Mouse (Mus musculus): Measurements from ENCODE around the gene 4933402D24Rik. TPM values are rescaled to one million over a fixed set of nuclear protein-coding genes. Genes with fewer than 3 reads are reported as not detected.
A peak's percentile ranks its signal among the peaks of the same experiment; 100 is the strongest.

4933402D24Rik gene
- polyA plus RNA-seq, 1 experiment from 2014 or later = 0.22 TPM

DNA sequence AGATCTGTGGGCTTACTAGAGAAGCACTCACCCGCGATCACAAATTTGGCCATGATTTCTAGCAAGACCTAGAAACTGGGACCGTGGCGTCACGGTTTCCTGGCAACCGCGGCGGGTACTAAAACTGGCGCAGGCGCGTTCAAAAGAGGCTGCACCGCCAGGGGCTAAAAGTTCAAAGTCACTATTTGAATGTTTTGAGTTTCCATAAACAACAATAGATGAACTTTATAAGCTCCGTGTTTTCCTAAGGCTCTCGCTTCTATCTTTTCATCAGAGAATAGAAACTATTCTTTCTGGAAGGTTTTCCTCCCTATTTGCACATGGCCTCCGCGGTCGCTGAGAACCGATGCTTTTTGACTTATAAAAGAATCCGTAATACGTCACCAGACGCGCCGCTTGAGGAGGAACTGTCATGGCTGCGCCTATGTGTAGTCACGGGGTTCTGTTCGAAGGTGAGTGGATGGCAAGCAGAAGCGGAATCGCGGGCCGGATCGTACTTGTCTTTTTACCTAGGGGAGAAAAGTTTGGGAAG is 38.8 kb downstream of the 4933402D24Rik start, which contains the start of the genes Mdh1b and Fastkd2:
Gene Mdh1b (minus strand): TSS at position 79 of the 532 bp plus-strand sequence.
Gene Fastkd2 (plus strand): TSS at position 375 of the 532 bp plus-strand sequence.
- Histone ChIP-seq H3K4me1 (peaks cover 10% of the 10 kb centered on the region; the same call in 1 of the 2 replicates), H3K27me3 (peaks cover 7% of the 10 kb centered on the region; the same call in 1 of the 2 replicates), H3K36me3 (no peaks in the 10 kb centered on the region), H3K9ac (peak within 1 kb of the TSS; percentile 52), H3K9me3 (no peaks in the 10 kb centered on the region), H3K4me3 (peak within 1 kb of the TSS; percentile 72), H3K27ac (no peak within 1 kb of the TSS), H3K4me2 (peak within 1 kb of the TSS; percentile 45)
- under 1% methylated on average over 31 of the region's 31 CpGs for WGBS
- ATAC-seq (ENCODE audit: insufficient number of reproducible peaks, low FRiP score, low TSS enrichment, low read depth) = peak; percentile 82; the same call in 1 of the 2 replicates

DNA sequence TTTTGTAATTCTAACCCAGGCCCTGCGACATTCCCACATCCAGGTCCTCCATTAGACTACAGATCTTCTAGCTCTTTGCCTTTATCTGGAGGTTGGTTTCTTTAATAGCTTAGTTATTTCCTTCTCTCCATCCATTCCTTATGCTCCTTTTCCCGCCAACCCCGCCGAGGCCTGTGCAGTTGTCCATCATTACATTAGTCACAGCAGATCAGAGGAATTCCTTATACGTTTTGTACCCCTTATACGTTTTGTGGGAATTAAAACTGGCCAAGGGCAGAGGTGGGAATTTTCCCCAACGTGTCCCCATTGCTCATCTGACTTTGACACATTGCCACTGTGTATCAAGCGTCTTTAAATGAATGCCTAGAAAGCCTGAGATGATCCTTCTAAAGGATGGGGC is 39.3 kb downstream of the 4933402D24Rik start:
- no peak overlapping the region for H3K9ac ChIP-seq
- peaks cover 7% of the 10 kb centered on the region; the same call in 1 of the 2 replicates for H3K27me3 ChIP-seq
- no peaks in the 10 kb centered on the region for H3K36me3 ChIP-seq
- no peaks in the 10 kb centered on the region for H3K9me3 ChIP-seq
- H3K4me3 ChIP-seq = peak overlapping the region; percentile 72
- WGBS = 43% methylated on average over 8 of the region's 8 CpGs
- H3K4me2 ChIP-seq = peak overlapping the region; percentile 45
- H3K4me1 ChIP-seq = peaks cover 10% of the 10 kb centered on the region; the same call in 1 of the 2 replicates
- no peak overlapping the region for H3K27ac ChIP-seq
- no peak for ATAC-seq (ENCODE audit: insufficient number of reproducible peaks, low FRiP score, low TSS enrichment, low read depth)

DNA sequence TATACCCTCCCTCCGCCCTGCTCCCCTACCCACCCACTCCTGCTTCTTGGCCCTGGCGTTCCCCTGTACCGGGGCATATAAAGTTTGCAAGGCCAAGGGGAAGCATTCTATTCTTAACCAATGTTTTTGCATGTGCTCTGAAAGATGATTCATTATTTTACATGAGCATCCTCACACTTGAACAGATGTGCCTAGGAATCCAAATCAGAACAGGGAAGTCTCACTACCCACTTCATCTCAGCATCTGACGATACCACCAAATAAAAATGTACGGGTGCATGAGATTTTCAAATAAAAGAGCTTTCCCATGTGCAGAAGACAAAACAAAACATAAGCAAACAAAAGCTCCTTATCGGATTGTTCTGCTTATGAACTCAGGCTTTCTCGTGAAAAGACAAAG is 48.9 kb downstream of the 4933402D24Rik start:
- Histone ChIP-seq H3K4me3 (no peak overlapping the region), H3K9ac (no peak overlapping the region), H3K4me1 (no peaks in the 10 kb centered on the region), H3K27ac (no peak overlapping the region), H3K4me2 (no peak overlapping the region), H3K36me3 (no peaks in the 10 kb centered on the region), H3K9me3 (no peaks in the 10 kb centered on the region), H3K27me3 (no peaks in the 10 kb centered on the region)
- no peak for ATAC-seq (ENCODE audit: insufficient number of reproducible peaks, low FRiP score, low TSS enrichment, low read depth)
- WGBS = 86% methylated on average over 7 of the region's 7 CpGs

DNA sequence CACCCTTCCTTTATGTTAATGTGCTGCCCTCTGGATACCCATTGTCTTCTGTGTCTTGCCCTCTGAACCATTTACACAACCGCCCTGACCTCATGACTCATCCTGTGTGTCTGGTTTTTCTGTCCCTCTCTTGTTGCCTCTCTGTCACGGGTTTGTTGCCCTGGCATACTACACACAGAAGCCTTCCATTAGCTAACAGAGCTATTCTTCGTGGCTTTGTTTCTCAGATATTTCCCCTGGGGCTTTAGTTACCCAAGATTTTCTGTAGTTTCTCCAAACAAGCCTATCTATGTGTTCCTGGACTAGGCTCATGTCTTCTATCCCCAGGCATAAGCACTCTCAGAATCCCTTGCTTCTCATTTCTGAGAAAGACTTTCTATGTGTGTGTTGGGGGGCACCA is 60.2 kb downstream of the 4933402D24Rik start:
- no peak overlapping the region for H3K9ac ChIP-seq
- no peak overlapping the region for H3K4me3 ChIP-seq
- H3K4me1 ChIP-seq = 0 out of 2 replicates have a peak, but pooled peaks cover 5% of the 10 kb centered on the region
- no peak overlapping the region for H3K4me2 ChIP-seq
- no peak overlapping the region for H3K27ac ChIP-seq
- no peak for ATAC-seq (ENCODE audit: insufficient number of reproducible peaks, low FRiP score, low TSS enrichment, low read depth)
- no peaks in the 10 kb centered on the region for H3K9me3 ChIP-seq
- H3K27me3 ChIP-seq = no peaks in the 10 kb centered on the region
- no peaks in the 10 kb centered on the region for H3K36me3 ChIP-seq
- 73% methylated on average over 3 of the region's 3 CpGs for WGBS

DNA sequence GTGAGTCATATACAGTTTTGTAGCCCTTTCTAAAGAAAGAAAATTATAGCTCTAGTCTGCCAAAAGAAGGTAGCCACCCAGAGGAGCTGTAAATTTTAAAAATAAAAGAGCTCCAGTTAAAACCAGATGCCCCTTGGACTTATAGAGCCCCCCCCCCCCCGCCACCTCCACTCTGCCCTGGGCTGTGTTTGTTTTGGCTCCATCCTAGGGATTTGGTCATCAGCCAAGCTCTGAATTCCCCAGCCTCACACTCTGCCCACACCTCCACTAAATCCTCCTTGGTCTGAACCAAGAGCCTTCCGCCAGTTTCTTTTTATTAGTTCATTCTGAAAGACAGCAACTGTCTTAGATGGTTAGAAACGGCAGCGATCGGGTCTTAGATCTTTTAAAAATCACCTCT is 63.3 kb downstream of the 4933402D24Rik start:
- Histone ChIP-seq H3K4me1 (0 out of 2 replicates have a peak, but pooled peaks cover 5% of the 10 kb centered on the region), H3K27ac (peak overlapping the region; percentile 44; the same call in 1 of the 2 replicates), H3K9me3 (no peaks in the 10 kb centered on the region), H3K4me2 (peak overlapping the region; percentile 8; the same call in 1 of the 2 replicates), H3K27me3 (no peaks in the 10 kb centered on the region), H3K9ac (no peak overlapping the region), H3K4me3 (no peak overlapping the region), H3K36me3 (no peaks in the 10 kb centered on the region)
- WGBS = 18% methylated on average over 5 of the region's 5 CpGs
- peak; percentile 61 for ATAC-seq (ENCODE audit: insufficient number of reproducible peaks, low FRiP score, low TSS enrichment, low read depth)

Other genes with a start within 250 kb of the 4933402D24Rik start
- gene Gm39653, start 153.3 kb downstream of the 4933402D24Rik start, polyA plus RNA-seq (2015; fragmentation: Nextera tagmentation; extraction: Ambion mirVana) = not detected in 2 replicates
- gene Dytn, start 82.3 kb downstream of the 4933402D24Rik start, polyA plus RNA-seq (2015; fragmentation: Nextera tagmentation; extraction: Ambion mirVana) = not detected in 2 replicates
- gene Mdh1b, start 38.9 kb downstream of the 4933402D24Rik start, polyA plus RNA-seq (2015; fragmentation: Nextera tagmentation; extraction: Ambion mirVana) = not detected in 2 replicates
- gene Fastkd2, start 38.7 kb downstream of the 4933402D24Rik start, polyA plus RNA-seq (2015; fragmentation: Nextera tagmentation; extraction: Ambion mirVana) = 41.3 and 43.7 TPM in 2 replicates